Mouse (Mus musculus): ENCODE data around the gene Szrd1.

Gene Szrd1

GRCm38 (mm10) chr4:141066709-141067515 lies 72.7 kb downstream of the Szrd1 start:
- DNase-seq: no peak

- DNase-seq: peak; percentile 87
These were observed 74.5 kb downstream of the Szrd1 start for GRCm38 (mm10) chr4:141065123-141065522.

- DNase-seq: no peak
These were observed 75.4 kb downstream of the Szrd1 start for GRCm38 (mm10) chr4:141064104-141064659.
